Mouse (Mus musculus) right cerebral cortex, postnatal 14 days (tissue): ENCODE measurements around the gene Slc1a6.
"Not testable (repeated sequence)": the region's sequence is repeated elsewhere in the genome, so short reads cannot be mapped to it uniquely, and the experiment has no call there.

Source experiments
- DNase-seq: peaks from one replicate; pipeline ENCODE4 v3.0.0; 2022

Gene Slc1a6

DNA sequence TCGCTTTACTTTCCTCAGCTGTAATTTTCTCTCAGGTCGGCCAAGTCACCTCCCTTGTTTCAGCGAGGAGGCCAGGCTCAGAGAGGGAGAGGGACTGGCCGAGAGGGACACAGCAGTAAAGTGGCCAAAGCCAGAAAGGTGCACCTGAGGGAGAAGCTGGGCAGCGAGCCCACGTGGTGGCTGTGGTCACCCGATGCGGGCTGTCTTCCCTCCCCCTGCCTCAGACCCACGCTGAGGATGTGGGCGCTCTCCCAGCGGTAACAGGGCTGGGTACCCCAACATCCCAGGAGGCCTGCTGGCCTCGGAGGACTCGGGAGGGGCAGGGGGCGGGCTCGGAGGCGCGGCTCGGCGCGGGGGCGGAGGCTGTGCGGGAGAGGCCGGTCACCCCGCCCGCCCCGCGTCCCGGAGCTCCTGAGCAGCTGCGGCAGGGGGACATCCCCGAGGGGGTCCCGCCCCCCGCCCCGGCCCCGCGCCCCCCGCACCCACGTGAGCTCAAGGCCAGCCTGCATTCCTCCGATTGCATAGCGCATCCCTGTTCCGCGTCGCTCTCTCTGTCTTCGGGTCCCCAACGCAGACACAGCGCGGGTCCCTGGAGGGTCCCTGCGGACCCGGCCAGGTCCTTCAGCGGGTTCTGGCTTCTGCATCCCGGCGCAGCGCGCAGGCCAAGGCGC, at the start of gene Slc1a6:
Gene Slc1a6, plus strand, starts transcription at position 516 of the 671 bp plus-strand sequence.
- DNase-seq = peak; percentile 47

- no peak for DNase-seq
These were observed 40.5 kb upstream of the Slc1a6 start for GRCm38 (mm10) chr10:78739821-78740220.

DNA sequence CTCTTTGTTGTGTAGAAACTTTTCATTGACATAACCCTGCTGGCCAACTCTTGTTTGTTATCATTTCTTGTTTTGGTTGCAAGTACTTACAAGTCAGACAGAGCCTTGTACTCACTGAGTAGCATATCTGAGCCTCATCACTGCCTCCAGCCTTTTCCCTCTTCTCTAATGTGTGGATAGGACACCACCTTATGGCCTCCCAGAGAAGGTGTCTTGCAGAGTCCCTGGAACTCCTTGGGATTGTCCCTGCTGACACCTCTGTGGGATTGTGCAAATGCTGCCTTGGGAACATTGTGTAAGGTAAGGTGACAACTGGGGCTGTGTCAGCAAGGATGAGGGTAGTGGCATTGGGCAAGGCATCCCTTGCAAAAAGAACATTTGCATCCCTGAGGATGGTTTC, 36.6 kb upstream of the Slc1a6 start:
- no peak for DNase-seq

DNA sequence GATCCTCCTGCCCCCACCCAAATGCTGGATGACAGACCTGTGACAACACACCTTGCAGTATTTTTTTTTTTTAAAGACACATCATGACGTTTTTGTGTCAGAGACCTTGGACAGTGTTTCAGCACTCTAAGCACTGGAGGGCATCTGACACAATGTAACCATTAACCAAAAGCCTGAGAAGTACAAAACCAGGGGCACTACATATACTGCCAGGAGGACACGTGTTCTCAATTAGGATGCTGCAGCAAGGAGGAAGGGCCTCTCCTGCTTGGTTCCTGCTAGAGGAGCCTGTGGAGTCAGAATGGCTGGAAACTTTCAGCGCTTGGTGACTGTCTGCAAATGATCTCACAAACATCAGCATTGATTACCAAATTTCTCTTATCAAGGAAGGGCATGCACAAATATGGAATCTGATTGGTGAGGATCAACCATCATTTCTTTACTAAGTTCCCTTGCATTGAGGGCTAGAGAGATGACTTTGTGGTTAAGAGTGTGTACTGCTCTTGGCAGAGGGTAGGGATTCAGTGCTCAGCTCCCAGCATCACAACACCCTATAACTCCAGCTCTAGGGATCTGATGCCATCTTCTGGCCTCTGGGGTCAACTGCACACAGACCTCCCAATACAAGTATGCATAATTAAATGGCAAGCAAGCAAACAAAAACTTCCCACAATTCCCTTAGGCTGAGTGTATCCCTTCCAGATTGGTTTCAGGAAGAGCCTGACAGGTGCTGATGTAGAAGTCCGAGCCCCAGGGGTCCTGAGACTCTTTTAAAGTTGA, 34.7 kb upstream of the Slc1a6 start:
- DNase-seq = no peak

- DNase-seq = peak; percentile 38
These were observed 33.1 kb upstream of the Slc1a6 start for GRCm38 (mm10) chr10:78747035-78747721.

- DNase-seq = no peak
These were observed 32.1 kb upstream of the Slc1a6 start for GRCm38 (mm10) chr10:78748161-78748560.

GRCm38 (mm10) chr10:78748946-78749345, 31.4 kb upstream of the Slc1a6 start:
- no peak for DNase-seq

DNA sequence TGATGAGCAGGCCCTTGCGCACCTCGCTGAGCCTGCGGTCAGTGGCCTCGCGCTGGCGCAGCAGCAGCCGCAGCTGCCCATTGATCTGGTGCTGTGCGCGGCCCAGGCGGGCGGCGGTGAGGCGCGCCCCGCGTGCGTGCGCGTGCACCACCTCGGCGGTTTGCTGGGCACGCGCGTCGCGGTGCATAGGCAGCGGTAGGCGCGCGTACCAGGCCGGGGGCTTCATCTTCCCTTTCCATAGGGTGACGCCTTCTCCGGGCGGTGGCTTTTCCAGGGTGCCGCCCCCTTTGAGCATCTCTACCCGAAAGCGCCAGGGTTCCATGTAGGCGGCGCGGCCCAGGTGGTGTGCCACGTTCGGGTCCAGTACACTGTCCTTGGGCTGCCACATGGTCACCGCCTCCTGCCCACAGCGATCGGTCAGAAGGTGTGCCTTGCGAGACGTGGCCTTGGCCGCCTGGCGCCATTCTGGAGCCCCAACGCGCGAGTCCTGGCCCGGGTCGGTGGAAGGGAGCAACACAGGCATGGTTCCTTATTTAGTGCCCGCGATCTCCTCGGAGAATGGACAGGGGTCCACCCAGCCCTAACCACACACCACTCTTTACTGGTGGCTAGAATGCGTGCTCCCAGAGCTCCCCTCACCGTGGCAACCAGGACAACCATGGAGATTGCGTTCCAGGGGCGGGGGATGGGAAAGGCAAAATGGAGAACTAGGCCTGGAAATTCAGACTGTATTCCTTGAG, 27.7 kb upstream of the Slc1a6 start, which contains the start of gene Ccdc105:
Gene Ccdc105, minus strand, starts transcription at position 614 of the 740 bp plus-strand sequence.
- DNase-seq = peak; percentile 83

DNA sequence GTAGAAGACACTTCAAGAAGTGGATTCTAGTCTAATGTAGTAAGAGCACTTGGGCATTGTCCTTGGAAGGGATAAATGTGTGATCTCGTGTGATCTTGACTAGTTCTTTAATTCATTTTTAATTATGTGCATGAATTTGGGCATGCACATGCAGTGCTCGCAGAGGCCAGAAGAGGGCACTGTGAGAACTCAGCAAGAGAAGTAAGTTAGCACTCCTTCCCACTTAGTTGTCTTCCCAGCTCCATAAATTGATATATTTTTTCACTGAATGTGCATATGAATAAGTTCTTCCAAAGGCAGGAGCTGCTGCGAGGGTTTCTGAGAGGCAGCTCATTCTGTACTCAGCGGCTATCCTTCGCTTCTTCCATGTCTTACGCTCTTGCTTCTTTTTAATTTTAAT, 24.3 kb upstream of the Slc1a6 start:
- peak; percentile 84 for DNase-seq

GRCm38 (mm10) chr10:78765570-78765969, 14.7 kb upstream of the Slc1a6 start:
- DNase-seq = no peak

DNA sequence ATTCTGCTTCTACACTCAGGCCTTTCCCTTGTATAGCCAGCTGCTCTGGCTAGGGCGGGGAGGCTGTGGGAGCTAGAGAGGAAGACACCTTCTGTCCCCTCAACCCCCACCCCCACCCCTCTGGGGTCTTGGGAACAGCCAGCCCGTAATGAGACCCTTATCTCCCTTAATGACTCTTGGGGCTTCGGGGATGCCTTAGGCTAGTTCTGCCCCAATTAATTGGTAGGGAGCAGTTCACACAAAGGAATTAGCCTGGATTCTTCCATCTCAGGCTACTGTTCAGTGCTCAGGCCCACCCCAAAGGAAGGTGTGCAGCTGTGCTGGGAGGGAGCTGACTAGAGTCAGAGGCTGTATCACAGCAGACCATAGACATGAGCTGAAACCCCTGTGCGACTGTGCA, 4.5 kb upstream of the Slc1a6 start:
- DNase-seq = no peak

DNA sequence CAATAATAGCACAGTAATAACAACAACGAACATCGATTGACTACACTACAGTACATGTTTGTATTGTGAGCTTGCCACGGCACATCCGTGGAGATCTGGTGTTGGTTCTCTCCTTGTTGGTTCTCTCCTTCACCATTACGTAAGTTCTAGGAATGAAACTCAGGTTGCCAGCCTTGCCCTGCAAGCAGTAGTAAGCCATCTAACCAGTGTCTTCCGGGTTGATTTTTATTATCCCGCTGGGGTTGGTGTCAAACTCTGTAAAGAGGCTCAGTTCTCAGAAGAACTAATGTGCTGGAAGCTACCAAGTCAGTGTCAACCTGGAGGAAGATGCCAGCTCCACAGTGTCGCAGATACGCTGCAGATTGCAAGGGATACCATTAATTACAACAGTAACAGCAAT, 769 bp upstream of the Slc1a6 start:
- no peak for DNase-seq

DNA sequence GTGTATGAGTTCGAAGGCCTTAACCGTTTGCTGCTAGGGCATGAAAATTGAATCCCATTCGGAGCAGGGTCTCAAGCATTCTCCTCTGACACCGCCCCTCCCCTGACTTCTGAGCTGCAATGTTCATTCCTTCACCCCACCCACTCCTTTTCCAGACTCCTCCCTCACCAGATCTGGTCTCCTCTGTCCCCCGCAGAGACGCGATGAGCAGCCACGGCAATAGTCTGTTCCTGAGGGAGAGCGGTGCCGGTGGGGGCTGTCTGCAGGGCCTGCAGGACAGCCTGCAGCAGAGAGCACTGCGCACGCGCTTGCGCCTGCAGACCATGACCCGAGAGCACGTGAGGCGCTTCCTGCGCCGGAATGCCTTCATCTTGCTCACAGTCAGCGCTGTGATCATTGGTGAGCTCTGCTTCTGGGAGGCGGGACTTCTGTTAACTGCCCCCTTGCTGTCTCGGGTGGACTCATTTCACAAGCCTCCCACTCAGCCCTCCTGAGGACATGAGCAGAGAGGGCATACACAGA, 7.3 kb downstream of the Slc1a6 start:
- DNase-seq = peak; percentile 85

DNA sequence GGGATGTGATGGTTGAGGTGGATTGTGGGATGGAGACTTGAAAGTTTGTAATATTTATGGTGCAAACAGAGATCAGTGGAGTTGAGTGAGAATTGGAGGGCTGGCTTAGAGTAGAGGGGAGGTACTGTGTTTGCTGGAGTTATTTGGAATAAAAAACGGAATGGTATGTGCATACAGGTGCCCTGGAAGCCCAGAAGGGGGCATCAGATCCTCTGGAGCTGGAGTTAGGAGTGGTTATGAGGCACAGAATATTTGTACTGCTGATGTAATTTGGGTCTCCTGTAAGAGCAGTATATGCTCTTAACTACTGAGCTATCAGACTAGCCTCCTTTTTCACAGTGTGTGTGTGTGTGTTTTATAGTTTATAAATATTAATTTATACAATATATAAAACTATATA, 10.3 kb downstream of the Slc1a6 start:
- DNase-seq = no peak

DNA sequence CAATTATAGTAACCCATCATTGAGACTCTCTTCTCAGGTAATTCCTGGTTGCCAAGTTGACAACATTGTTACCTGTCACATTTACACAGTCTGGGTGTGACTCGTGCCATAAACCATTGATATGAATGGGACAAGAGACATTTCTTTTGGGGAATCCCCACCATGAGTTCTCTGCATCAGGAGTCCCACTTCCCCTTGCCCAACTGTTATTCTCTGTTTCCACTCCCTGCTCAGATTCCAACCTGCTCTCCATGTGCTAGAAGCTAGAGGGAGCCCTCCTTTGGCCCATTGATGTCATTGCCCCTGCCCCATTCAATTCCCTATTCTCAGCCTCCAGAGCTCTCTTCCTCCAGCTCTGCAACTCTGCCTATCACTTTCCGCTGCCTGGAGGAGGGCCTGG, 21.2 kb downstream of the Slc1a6 start:
- DNase-seq = no peak

- DNase-seq = peak; percentile 55
These were observed 32.2 kb downstream of the Slc1a6 start for GRCm38 (mm10) chr10:78812358-78813060.

GRCm38 (mm10) chr10:78840456-78840855, 60.2 kb downstream of the Slc1a6 start:
- DNase-seq = not testable (repeated sequence)

- DNase-seq = no peak
These were observed 71.8 kb downstream of the Slc1a6 start, which contains the start of gene Olfr1356 for GRCm38 (mm10) chr10:78852066-78852465. Gene Olfr1356, minus strand, starts transcription at chr10:78852166.
